Mouse (Mus musculus): ENCODE results near the gene Olfr1507.

Gene Olfr1507

GRCm38 (mm10) chr14:52495516-52495915, at the start of gene Olfr1507:
Gene Olfr1507 (minus strand): TSS chr14:52495749.
- DNase-seq (ENCODE audit: low spot score) = no peak

GRCm38 (mm10) chr14:52533336-52533735, 37.8 kb upstream of the Olfr1507 start:
- no peak for DNase-seq (ENCODE audit: low spot score)

- DNase-seq (ENCODE audit: low spot score) = no peak
Measured at GRCm38 (mm10) chr14:52524952-52525351, 29.4 kb upstream of the Olfr1507 start.

- no peak for DNase-seq (ENCODE audit: low spot score)
Measured at GRCm38 (mm10) chr14:52467395-52467794, 28.2 kb downstream of the Olfr1507 start, which contains the start of gene Olfr1508. Gene Olfr1508 (minus strand): TSS chr14:52467495.

- DNase-seq (ENCODE audit: low spot score) = no peak
Measured at GRCm38 (mm10) chr14:52465738-52466137, 29.8 kb downstream of the Olfr1507 start.

- no peak for DNase-seq (ENCODE audit: low spot score)
Measured at GRCm38 (mm10) chr14:52461928-52462327, 33.6 kb downstream of the Olfr1507 start.

GRCm38 (mm10) chr14:52451138-52451537, 44.4 kb downstream of the Olfr1507 start:
- no peak for DNase-seq (ENCODE audit: low spot score)

- no peak for DNase-seq (ENCODE audit: low spot score)
Measured at GRCm38 (mm10) chr14:52442690-52443089, 52.9 kb downstream of the Olfr1507 start, which contains the start of gene Olfr1509. Gene Olfr1509 (plus strand): TSS chr14:52442990.
